Mouse (Mus musculus): ENCODE measurements around the gene Emilin1.

The Emilin1 gene

DNA sequence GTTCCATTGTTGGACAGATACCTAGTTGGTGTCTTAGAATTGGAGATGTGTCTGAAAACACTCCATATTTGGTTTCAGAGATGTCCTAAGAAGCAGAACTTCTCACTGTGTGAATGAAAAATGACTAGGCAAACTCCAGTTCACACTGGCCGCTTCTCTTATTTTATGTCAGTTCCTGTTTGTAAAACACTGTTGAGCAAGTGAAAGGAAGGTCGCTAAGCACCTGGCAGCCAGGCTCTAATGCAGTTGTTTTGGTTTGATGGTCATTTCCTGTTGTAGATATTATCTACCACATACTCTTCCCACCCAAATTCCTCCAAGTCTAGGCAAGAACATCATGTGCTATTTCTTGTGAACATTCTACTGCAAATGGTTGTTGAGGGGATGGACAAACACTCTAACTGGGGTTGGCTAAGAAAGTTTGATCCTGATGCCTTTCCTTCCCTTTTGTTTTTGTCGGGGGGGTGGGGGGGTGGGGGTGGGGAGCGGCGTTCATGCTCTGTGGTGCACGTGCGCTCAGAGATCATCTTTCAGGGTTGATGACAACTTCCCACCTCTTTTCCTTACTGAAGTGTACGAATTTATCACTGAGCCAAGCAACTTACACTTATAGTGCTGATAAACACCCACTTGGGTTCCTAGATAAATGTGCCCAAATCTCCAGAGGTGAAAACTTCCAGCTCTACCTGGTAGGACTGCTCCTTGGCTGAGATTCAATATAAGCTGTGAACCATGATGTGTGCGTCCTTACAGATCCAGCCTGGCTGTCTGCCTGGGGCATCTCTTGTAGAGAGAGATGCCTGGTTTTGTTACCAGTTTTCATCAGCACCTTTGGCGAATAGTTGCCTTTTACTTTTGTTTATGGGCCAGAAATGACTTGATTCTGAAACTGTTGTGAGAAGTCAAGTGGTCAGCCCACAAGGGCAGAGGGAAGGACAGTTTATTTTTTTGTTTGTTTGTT lies 48.6 kb downstream of the Emilin1 start:
- peak; percentile 55 to 63 for DNase-seq

DNA sequence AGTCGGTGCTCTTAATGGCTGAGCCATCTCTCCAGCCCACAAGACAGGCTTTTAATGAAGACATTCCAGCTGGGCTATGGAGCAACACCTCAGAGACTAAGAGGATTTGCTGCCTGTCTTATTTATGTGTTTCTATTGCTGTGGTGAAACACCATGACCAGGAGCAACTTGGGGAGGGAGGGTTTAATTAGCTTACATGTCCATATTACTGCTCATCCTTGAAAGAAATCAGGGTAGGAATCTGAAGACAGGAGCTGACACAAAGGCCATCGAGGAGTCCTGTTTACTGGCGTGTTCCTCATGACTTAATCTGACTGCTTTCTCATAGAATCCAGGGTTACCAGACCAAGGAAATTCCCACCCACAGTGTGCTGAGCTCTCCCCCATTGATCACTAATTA lies 50.7 kb downstream of the Emilin1 start:
- no peak for DNase-seq

DNA sequence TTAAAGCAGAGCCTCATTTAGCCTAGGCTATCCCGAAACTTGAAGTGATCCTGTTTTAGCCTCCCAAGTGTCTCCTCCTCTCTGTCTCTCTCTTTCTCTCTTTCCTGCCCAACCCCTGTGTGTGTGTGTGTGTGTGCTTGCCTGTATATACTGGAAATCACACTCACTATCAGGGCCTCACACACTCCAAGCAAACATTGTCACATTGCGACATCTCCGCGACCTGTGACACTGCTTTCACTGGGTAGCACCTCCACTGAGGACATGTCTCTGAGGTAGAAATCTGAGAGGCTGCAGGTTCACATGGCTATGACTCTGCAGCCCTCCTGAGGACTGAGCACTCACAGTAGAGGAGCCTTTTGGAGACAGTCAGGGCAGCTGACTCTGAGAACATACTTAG lies 53.0 kb downstream of the Emilin1 start:
- DNase-seq = no peak

DNA sequence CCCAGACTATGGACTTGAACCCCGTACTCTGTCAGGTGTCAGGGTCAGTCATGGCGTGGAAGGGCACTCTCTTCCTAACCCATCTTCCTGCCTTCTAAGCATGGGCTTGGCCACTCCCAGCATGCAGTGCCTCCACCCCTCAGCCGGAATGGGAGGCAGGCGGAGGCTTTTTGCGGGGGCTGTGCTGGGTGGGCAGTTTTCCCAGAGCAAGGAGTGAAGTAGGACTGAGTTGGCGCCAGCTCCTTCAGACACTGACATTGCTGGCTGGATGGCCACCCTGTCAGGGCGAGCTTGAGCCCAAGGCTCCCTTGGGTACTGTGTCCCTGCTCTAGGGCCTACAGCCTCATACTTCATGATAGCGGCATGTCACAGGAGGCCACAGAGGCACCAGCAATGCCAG lies 55.2 kb downstream of the Emilin1 start, which contains the start of gene Tcf23:
Gene Tcf23 (plus strand): TSS at position 247 of the 400 bp plus-strand sequence.
- DNase-seq = no peak

DNA sequence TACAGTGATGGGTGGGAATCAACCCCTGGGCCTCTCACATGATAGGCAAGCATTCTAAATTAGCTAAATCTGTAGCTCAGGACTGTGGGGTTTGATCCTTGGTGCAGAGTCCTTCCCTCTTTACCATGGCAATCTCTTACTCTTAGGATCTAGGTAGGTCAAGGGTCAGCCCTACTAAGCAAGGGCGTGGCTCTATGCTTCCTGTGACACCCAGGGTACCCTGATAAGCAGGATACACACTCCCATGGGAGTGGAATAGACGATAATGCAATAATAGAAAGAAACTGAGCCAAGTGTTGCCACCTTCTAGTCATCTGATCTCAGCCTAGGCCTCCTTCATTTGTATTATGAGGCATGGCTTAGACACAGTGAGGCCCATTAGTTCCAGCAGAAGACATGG lies 56.2 kb downstream of the Emilin1 start:
- DNase-seq = no peak
